Mouse (Mus musculus): Measurements from ENCODE around the gene Gdf9. TPM values are rescaled to one million over a fixed set of nuclear protein-coding genes. Genes with fewer than 3 reads are reported as not detected.
A peak's percentile ranks its signal among the peaks of the same experiment; 100 is the strongest.

Gdf9 gene
- 1.2 and 1.6 TPM in 2 replicates for polyA plus RNA-seq (2015; fragmentation: Nextera tagmentation; extraction: Ambion mirVana)

DNA sequence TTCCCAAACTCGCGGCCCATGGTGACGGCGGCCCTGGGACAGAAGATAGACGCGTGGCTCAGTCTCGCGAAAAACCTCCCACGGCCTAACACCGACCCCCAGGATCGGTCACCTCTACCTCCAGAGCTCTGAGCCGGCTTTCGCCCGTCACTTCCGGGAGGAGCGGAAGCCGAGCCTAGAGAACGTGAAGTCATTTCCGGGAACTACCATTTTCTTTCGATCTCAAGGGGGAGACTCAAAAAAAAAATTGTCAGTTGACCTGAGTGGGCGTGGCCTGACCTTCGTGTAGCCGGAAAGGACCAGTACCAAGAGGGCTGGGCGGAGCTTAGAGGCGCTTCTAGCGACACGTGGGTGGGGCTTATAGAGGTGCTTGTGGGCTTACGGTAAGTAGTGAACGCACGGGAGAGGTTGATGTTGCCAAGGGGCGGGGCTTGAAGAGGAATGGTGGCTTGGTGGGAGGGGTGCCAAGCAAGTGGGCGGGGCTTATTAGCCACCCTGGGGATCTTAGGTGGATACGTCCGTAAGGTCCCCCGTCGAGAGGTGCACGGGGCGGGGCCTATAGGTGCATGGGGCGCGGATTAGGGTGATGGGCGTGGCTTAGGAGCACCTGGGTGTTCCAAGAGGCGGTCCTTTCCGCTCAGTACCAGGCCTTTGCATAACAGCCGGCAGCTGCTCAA lies at the start of gene Gdf9, which contains the start of gene Uqcrq:
Gene Gdf9, plus strand, starts transcription at position 354 of the 677 bp plus-strand sequence.
Gene Uqcrq, minus strand, starts transcription at position 162 of the 677 bp plus-strand sequence.
- H3K4me2 ChIP-seq (ENCODE audit: low read depth, low read length): peak within 1 kb of the TSS; percentile 89
- WGBS: under 1% methylated on average over 44 of the region's 44 CpGs
- peaks cover 9% of the 10 kb centered on the region for H3K36me3 ChIP-seq (ENCODE audit: control insufficient read depth, insufficient read depth)
- peaks cover 12% of the 10 kb centered on the region for H3K4me1 ChIP-seq (ENCODE audit: control insufficient read depth, insufficient read depth, low read length)
- peak within 1 kb of the TSS; percentile 94 for H3K27ac ChIP-seq (ENCODE audit: low read length)
- peak; percentile 96 for ATAC-seq (replicated peaks; ENCODE audit: extremely low read depth, insufficient read depth, low FRiP score)
- peak within 1 kb of the TSS; percentile 96 for H3K4me3 ChIP-seq (ENCODE audit: low read length)
- no peaks in the 10 kb centered on the region for H3K27me3 ChIP-seq (ENCODE audit: control insufficient read depth, insufficient read depth, low read length)
- H3K9me3 ChIP-seq (replicated peaks; ENCODE audit: control insufficient read depth, low read length): no peaks in the 10 kb centered on the region
- peak within 1 kb of the TSS; percentile 97 for H3K9ac ChIP-seq (ENCODE audit: low read length)

DNA sequence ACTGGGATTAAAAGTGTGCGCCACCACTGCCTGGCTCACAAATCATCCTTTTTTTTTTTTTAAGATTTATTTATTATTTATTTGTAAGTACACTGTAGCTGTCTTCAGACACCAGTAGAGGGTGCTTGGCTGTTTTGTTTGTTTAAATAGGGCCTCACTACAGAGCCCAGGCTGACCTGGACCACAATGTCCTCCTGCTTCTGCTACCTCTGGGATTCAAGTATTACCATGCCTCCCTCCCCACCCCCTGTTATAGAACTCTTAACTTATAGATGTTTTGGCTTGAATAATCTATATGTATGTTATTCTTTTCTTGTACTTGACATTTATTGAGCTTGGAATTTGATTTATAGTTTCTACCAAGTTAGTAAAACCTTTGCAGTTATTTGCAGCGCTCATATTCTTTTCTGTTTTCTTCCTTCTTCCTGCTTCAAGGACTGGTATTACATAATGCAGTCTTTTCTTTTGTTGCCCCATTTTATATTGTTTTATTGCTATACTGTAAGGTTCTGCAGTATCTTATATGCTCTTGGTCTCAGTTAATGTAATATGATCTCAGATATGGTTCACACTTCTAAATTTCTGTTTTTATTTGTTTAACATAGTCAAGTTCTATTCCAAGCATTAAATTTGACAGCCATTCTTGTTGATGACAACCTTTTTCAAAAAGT lies 46.9 kb upstream of the Gdf9 start:
- H3K4me2 ChIP-seq (ENCODE audit: low read depth, low read length): no peak overlapping the region
- H3K4me1 ChIP-seq (ENCODE audit: control insufficient read depth, insufficient read depth, low read length): no peaks in the 10 kb centered on the region
- H3K4me3 ChIP-seq (ENCODE audit: low read length): no peak overlapping the region
- ATAC-seq (replicated peaks; ENCODE audit: extremely low read depth, insufficient read depth, low FRiP score): no peak
- 91% methylated on average over 2 of the region's 2 CpGs for WGBS
- H3K9me3 ChIP-seq (replicated peaks; ENCODE audit: control insufficient read depth, low read length): no peaks in the 10 kb centered on the region
- no peak overlapping the region for H3K9ac ChIP-seq (ENCODE audit: low read length)
- no peaks in the 10 kb centered on the region for H3K27me3 ChIP-seq (ENCODE audit: control insufficient read depth, insufficient read depth, low read length)
- H3K27ac ChIP-seq (ENCODE audit: low read length): no peak overlapping the region
- H3K36me3 ChIP-seq (ENCODE audit: control insufficient read depth, insufficient read depth): 0 out of 2 replicates have a peak, but pooled peaks cover 9% of the 10 kb centered on the region

DNA sequence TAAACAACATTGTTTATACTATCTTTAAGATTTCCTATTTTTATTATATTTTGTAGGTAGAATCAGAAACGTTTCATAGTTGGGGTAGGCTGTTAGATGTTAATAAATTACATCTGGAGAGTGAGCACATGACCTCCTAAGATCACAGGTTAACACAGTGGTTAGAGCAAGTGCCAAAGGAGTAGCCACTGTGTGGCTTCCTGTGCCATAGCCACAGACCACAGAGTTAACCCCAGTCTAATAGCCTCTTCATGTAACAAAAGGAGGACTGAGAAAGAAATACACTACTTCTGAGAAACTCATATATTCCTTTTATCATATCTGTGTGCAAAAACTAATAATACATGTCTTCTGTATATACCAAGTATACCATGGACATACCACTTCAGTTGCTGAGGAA lies 37.0 kb upstream of the Gdf9 start:
- 83% methylated on average over 1 of the region's 1 CpGs for WGBS
- ATAC-seq (replicated peaks; ENCODE audit: extremely low read depth, insufficient read depth, low FRiP score): no peak
- Histone ChIP-seq H3K27ac (ENCODE audit: low read length) (no peak overlapping the region), H3K9ac (ENCODE audit: low read length) (no peak overlapping the region), H3K4me2 (ENCODE audit: low read depth, low read length) (no peak overlapping the region), H3K9me3 (replicated peaks; ENCODE audit: control insufficient read depth, low read length) (no peaks in the 10 kb centered on the region), H3K4me3 (ENCODE audit: low read length) (no peak overlapping the region), H3K36me3 (ENCODE audit: control insufficient read depth, insufficient read depth) (peaks cover 44% of the 10 kb centered on the region), H3K27me3 (ENCODE audit: control insufficient read depth, insufficient read depth, low read length) (no peaks in the 10 kb centered on the region), H3K4me1 (ENCODE audit: control insufficient read depth, insufficient read depth, low read length) (no peaks in the 10 kb centered on the region)

DNA sequence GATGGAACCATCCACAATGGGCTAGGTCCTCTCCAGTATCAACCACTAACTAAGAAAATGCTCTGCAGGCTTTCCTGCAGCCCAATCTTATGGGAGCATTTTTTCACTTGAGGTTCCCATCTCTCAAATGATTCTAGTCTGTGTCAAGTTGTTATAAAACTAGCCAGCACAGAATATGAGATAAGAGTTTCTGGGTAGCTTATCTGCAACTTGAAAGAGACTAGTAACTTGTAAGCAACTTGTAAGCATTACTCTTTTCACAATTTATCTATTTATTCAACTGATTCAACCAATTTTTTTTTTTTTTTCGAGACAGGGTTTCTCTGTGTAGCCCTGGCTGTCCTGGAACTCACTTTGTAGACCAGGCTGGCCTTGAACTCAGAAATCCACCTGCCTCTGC lies 27.2 kb upstream of the Gdf9 start:
- H3K4me2 ChIP-seq (ENCODE audit: low read depth, low read length): no peak overlapping the region
- H3K4me1 ChIP-seq (ENCODE audit: control insufficient read depth, insufficient read depth, low read length): no peaks in the 10 kb centered on the region
- ATAC-seq (replicated peaks; ENCODE audit: extremely low read depth, insufficient read depth, low FRiP score): no peak
- no peak overlapping the region for H3K27ac ChIP-seq (ENCODE audit: low read length)
- 96% methylated on average over 1 of the region's 1 CpGs for WGBS
- H3K9ac ChIP-seq (ENCODE audit: low read length): no peak overlapping the region
- peaks cover 43% of the 10 kb centered on the region for H3K36me3 ChIP-seq (ENCODE audit: control insufficient read depth, insufficient read depth)
- H3K27me3 ChIP-seq (ENCODE audit: control insufficient read depth, insufficient read depth, low read length): no peaks in the 10 kb centered on the region
- no peak overlapping the region for H3K4me3 ChIP-seq (ENCODE audit: low read length)
- H3K9me3 ChIP-seq (replicated peaks; ENCODE audit: control insufficient read depth, low read length): no peaks in the 10 kb centered on the region

DNA sequence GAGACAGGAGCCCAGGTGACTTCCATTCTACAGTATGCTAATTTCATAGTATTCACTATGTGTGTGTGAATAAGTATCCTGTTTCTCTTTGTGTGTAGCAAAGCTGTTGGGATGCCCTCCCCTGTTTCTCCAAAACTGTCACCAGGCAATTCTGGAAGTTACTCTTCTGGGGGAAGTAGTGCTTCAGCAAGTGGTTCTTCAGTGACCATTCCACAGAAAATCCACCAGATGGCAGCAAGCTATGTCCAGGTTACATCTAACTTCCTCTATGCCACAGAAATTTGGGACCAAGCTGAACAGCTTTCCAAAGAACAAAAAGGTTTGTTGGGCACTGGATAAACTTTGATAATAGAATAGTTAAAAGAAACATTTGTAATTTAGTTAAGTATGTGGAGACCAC lies 19.1 kb upstream of the Gdf9 start:
- no peak overlapping the region for H3K9ac ChIP-seq (ENCODE audit: low read length)
- H3K36me3 ChIP-seq (ENCODE audit: control insufficient read depth, insufficient read depth): peaks cover 68% of the 10 kb centered on the region
- ATAC-seq (replicated peaks; ENCODE audit: extremely low read depth, insufficient read depth, low FRiP score): no peak

DNA sequence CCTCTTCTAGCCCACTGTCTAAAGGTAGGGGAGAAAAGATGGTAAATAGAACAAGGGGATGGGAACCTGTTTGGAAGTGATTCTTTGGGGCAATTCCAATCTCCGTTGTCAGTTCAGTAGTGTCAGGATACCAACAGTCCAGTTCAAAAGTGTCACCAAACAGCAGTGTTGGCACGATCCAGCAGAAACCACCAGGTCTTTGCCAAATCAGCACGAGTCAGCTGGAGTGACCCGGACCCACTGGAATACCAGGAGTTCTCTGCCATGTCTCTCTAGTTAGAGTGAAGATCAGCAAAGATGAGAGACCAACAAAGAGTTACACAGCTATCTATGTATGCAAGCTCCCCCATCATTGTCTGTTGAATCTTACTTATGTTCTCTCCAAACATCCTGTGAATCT lies 17.0 kb upstream of the Gdf9 start:
- peaks cover 70% of the 10 kb centered on the region for H3K36me3 ChIP-seq (ENCODE audit: control insufficient read depth, insufficient read depth)
- ATAC-seq (replicated peaks; ENCODE audit: extremely low read depth, insufficient read depth, low FRiP score): no peak
- H3K4me1 ChIP-seq (ENCODE audit: control insufficient read depth, insufficient read depth, low read length): no peaks in the 10 kb centered on the region
- no peaks in the 10 kb centered on the region for H3K9me3 ChIP-seq (replicated peaks; ENCODE audit: control insufficient read depth, low read length)
- H3K4me3 ChIP-seq (ENCODE audit: low read length): no peak overlapping the region
- H3K4me2 ChIP-seq (ENCODE audit: low read depth, low read length): no peak overlapping the region
- 93% methylated on average over 4 of the region's 4 CpGs for WGBS
- no peak overlapping the region for H3K27ac ChIP-seq (ENCODE audit: low read length)
- H3K9ac ChIP-seq (ENCODE audit: low read length): no peak overlapping the region
- H3K27me3 ChIP-seq (ENCODE audit: control insufficient read depth, insufficient read depth, low read length): no peaks in the 10 kb centered on the region

More for the DNA sequence above, 19.1 kb upstream of the Gdf9 start:
- H3K4me3 ChIP-seq (ENCODE audit: low read length): no peak overlapping the region
- no peak overlapping the region for H3K4me2 ChIP-seq (ENCODE audit: low read depth, low read length)
- H3K27ac ChIP-seq (ENCODE audit: low read length): no peak overlapping the region
- H3K9me3 ChIP-seq (replicated peaks; ENCODE audit: control insufficient read depth, low read length): no peaks in the 10 kb centered on the region
- no peaks in the 10 kb centered on the region for H3K4me1 ChIP-seq (ENCODE audit: control insufficient read depth, insufficient read depth, low read length)
- no peaks in the 10 kb centered on the region for H3K27me3 ChIP-seq (ENCODE audit: control insufficient read depth, insufficient read depth, low read length)

DNA sequence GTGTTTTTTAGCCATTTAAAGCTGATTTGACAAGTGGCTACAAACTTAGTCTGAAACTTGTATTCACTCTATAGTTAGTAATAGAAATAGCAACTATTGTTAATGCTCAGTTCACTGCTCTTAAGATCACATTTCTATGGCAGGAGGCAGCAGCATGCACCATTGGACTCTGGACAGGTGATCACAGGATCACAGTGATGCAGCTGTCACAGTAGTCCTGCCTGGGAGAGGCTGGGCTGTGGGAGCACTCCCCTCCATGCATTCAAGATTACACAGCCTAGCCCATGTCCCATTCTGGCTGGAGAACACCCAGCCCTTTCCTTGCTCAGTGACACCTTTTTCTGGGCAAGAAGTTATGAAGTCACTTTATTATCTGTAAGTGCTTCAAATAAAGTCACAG lies 12.8 kb upstream of the Gdf9 start:
- no peak for ATAC-seq (replicated peaks; ENCODE audit: extremely low read depth, insufficient read depth, low FRiP score)
- no peaks in the 10 kb centered on the region for H3K9me3 ChIP-seq (replicated peaks; ENCODE audit: control insufficient read depth, low read length)
- no peak overlapping the region for H3K9ac ChIP-seq (ENCODE audit: low read length)
- peaks cover 4% of the 10 kb centered on the region for H3K4me1 ChIP-seq (ENCODE audit: control insufficient read depth, insufficient read depth, low read length)
- no peak overlapping the region for H3K4me3 ChIP-seq (ENCODE audit: low read length)
- H3K36me3 ChIP-seq (ENCODE audit: control insufficient read depth, insufficient read depth): peaks cover 51% of the 10 kb centered on the region
- H3K27ac ChIP-seq (ENCODE audit: low read length): no peak overlapping the region
- H3K4me2 ChIP-seq (ENCODE audit: low read depth, low read length): no peak overlapping the region
- H3K27me3 ChIP-seq (ENCODE audit: control insufficient read depth, insufficient read depth, low read length): no peaks in the 10 kb centered on the region

DNA sequence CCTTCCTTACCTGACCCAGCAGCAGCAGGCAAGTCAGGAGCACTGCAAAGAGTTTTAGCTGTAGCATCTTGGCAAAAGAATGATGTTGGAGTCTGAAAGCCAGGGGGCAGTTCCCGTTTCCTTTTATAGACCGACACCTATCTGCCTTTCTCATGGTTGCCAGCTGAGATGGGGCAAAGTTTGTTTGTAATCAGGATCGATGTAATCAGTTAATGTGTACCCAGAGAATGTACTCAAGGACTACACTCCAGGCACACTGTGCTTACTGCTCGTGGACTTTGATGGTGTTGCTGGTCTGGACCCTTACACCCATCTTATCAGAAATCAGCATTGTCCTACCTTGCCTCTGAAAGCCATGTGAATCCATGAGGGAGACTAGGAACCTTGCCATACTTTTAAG lies 7.8 kb upstream of the Gdf9 start, which contains the start of gene Leap2:
Gene Leap2, minus strand, starts transcription at position 135 of the 400 bp plus-strand sequence.
- H3K36me3 ChIP-seq (ENCODE audit: control insufficient read depth, insufficient read depth): peaks cover 17% of the 10 kb centered on the region
- no peak within 1 kb of the TSS for H3K4me3 ChIP-seq (ENCODE audit: low read length)
- H3K9me3 ChIP-seq (replicated peaks; ENCODE audit: control insufficient read depth, low read length): no peaks in the 10 kb centered on the region
- no peak within 1 kb of the TSS for H3K27ac ChIP-seq (ENCODE audit: low read length)
- H3K4me2 ChIP-seq (ENCODE audit: low read depth, low read length): no peak within 1 kb of the TSS
- H3K27me3 ChIP-seq (ENCODE audit: control insufficient read depth, insufficient read depth, low read length): no peaks in the 10 kb centered on the region
- 62% methylated on average over 4 of the region's 4 CpGs for WGBS
- no peak within 1 kb of the TSS for H3K9ac ChIP-seq (ENCODE audit: low read length)
- ATAC-seq (replicated peaks; ENCODE audit: extremely low read depth, insufficient read depth, low FRiP score): no peak
- H3K4me1 ChIP-seq (ENCODE audit: control insufficient read depth, insufficient read depth, low read length): peaks cover 14% of the 10 kb centered on the region

DNA sequence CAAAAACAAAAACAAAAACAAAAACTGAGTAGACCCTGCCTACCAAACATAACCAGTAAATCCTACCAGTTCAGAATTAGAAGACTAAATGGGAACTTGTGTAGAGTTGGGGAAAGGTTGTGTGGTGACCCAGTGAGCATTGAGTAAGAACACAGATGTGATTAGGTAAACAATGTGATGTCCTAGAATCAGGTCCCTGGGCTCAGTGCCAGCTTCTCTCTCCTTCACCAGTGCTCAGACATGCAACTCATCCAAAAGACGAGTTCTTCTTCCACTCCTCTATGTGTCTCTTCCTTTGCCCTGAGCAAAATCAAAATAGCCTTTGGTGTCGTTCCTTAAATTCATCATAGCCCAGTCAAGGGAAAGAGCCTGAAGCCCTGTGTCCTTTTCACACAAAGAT lies 6.0 kb upstream of the Gdf9 start:
- Histone ChIP-seq H3K4me1 (ENCODE audit: control insufficient read depth, insufficient read depth, low read length) (peaks cover 21% of the 10 kb centered on the region), H3K4me2 (ENCODE audit: low read depth, low read length) (no peak overlapping the region), H3K27ac (ENCODE audit: low read length) (peak overlapping the region; percentile 48), H3K36me3 (ENCODE audit: control insufficient read depth, insufficient read depth) (peaks cover 16% of the 10 kb centered on the region), H3K9ac (ENCODE audit: low read length) (no peak overlapping the region), H3K4me3 (ENCODE audit: low read length) (no peak overlapping the region), H3K9me3 (replicated peaks; ENCODE audit: control insufficient read depth, low read length) (no peaks in the 10 kb centered on the region), H3K27me3 (ENCODE audit: control insufficient read depth, insufficient read depth, low read length) (no peaks in the 10 kb centered on the region)
- 39% methylated on average over 2 of the region's 2 CpGs for WGBS
- ATAC-seq (replicated peaks; ENCODE audit: extremely low read depth, insufficient read depth, low FRiP score): no peak
